Mouse (Mus musculus): Measurements from ENCODE around the gene Olfr747. TPM values are rescaled to one million over a fixed set of nuclear protein-coding genes. Genes with fewer than 3 reads are reported as not detected.
"Not testable (repeated sequence)": the region's sequence is repeated elsewhere in the genome, so short reads cannot be mapped to it uniquely, and the experiment has no call there.

The Olfr747 gene
- not detected in 2 replicates for polyA plus RNA-seq (2016; fragmentation: Nextera tagmentation; extraction: Ambion mirVana)

- Histone ChIP-seq H3K27ac (no peak within 1 kb of the TSS), H3K36me3 (no peaks in the 10 kb centered on the region), H3K4me2 (no peak within 1 kb of the TSS), H3K9me3 (no peaks in the 10 kb centered on the region), H3K9ac (replicated peaks) (no peak within 1 kb of the TSS), H3K4me1 (replicated peaks) (no peaks in the 10 kb centered on the region), H3K4me3 (replicated peaks) (no peak within 1 kb of the TSS), H3K27me3 (no peaks in the 10 kb centered on the region)
- ATAC-seq (ENCODE audit: insufficient number of reproducible peaks, insufficient read depth, low FRiP score, low TSS enrichment, low read depth), result no peak
- 85% methylated on average over 3 of the region's 3 CpGs for WGBS
Measured at GRCm38 (mm10) chr14:50693106-50693505, at the start of gene Olfr747. Gene Olfr747 (minus strand): TSS chr14:50693206.

- Histone ChIP-seq H3K27me3 (no peaks in the 10 kb centered on the region), H3K4me2 (no peak overlapping the region), H3K4me1 (replicated peaks) (no peaks in the 10 kb centered on the region), H3K36me3 (no peaks in the 10 kb centered on the region), H3K9ac (replicated peaks) (no peak overlapping the region), H3K9me3 (no peaks in the 10 kb centered on the region), H3K4me3 (replicated peaks) (no peak overlapping the region), H3K27ac (no peak overlapping the region)
- WGBS, result 65% methylated on average over 2 of the region's 2 CpGs
- no peak for ATAC-seq (ENCODE audit: insufficient number of reproducible peaks, insufficient read depth, low FRiP score, low TSS enrichment, low read depth)
Measured at GRCm38 (mm10) chr14:50741584-50741983, 48.6 kb upstream of the Olfr747 start.

- H3K4me1 ChIP-seq (replicated peaks), result no peaks in the 10 kb centered on the region
- no peak for ATAC-seq (ENCODE audit: insufficient number of reproducible peaks, insufficient read depth, low FRiP score, low TSS enrichment, low read depth)
- WGBS, result 71% methylated on average over 2 of the region's 2 CpGs
Measured at GRCm38 (mm10) chr14:50740334-50740733, 47.3 kb upstream of the Olfr747 start.

GRCm38 (mm10) chr14:50722371-50722770 lies 29.4 kb upstream of the Olfr747 start:
- not testable (repeated sequence) for H3K27ac ChIP-seq; H3K4me1 ChIP-seq (replicated peaks); ATAC-seq (ENCODE audit: insufficient number of reproducible peaks, insufficient read depth, low FRiP score, low TSS enrichment, low read depth); H3K4me2 ChIP-seq; H3K9ac ChIP-seq (replicated peaks); H3K27me3 ChIP-seq; H3K4me3 ChIP-seq (replicated peaks); H3K9me3 ChIP-seq; H3K36me3 ChIP-seq
- 75% methylated on average over 3 of the region's 4 CpGs for WGBS

More at GRCm38 (mm10) chr14:50740334-50740733, 47.3 kb upstream of the Olfr747 start:
- H3K27ac ChIP-seq, result no peak overlapping the region
- H3K36me3 ChIP-seq, result no peaks in the 10 kb centered on the region
- no peak overlapping the region for H3K4me2 ChIP-seq
- no peaks in the 10 kb centered on the region for H3K27me3 ChIP-seq
- H3K9me3 ChIP-seq, result no peaks in the 10 kb centered on the region
- no peak overlapping the region for H3K4me3 ChIP-seq (replicated peaks)
- H3K9ac ChIP-seq (replicated peaks), result no peak overlapping the region

- not testable (repeated sequence) for H3K4me1 ChIP-seq (replicated peaks); H3K27ac ChIP-seq; H3K9ac ChIP-seq (replicated peaks); ATAC-seq (ENCODE audit: insufficient number of reproducible peaks, insufficient read depth, low FRiP score, low TSS enrichment, low read depth); H3K36me3 ChIP-seq; H3K9me3 ChIP-seq; H3K4me2 ChIP-seq; H3K27me3 ChIP-seq; H3K4me3 ChIP-seq (replicated peaks)
- 91% methylated on average over 15 of the region's 15 CpGs for WGBS
Measured at GRCm38 (mm10) chr14:50719875-50720274, 26.9 kb upstream of the Olfr747 start.

GRCm38 (mm10) chr14:50707073-50707472 lies 14.1 kb upstream of the Olfr747 start, which contains the start of gene Olfr748:
Gene Olfr748 (plus strand): TSS chr14:50707373.
- WGBS, result 65% methylated on average over 1 of the region's 1 CpGs
- Histone ChIP-seq H3K27me3 (no peaks in the 10 kb centered on the region), H3K4me3 (replicated peaks) (no peak within 1 kb of the TSS), H3K36me3 (no peaks in the 10 kb centered on the region), H3K4me2 (no peak within 1 kb of the TSS), H3K9me3 (no peaks in the 10 kb centered on the region; the same call in 1 of the 2 replicates), H3K9ac (replicated peaks) (no peak within 1 kb of the TSS), H3K27ac (no peak within 1 kb of the TSS), H3K4me1 (replicated peaks) (no peaks in the 10 kb centered on the region)
- no peak for ATAC-seq (ENCODE audit: insufficient number of reproducible peaks, insufficient read depth, low FRiP score, low TSS enrichment, low read depth)

- no peak within 1 kb of the TSS for H3K27ac ChIP-seq
- ATAC-seq (ENCODE audit: insufficient number of reproducible peaks, insufficient read depth, low FRiP score, low TSS enrichment, low read depth), result no peak
- no peaks in the 10 kb centered on the region for H3K4me1 ChIP-seq (replicated peaks)
- no peaks in the 10 kb centered on the region for H3K36me3 ChIP-seq
- no peak within 1 kb of the TSS for H3K4me3 ChIP-seq (replicated peaks)
- no peak within 1 kb of the TSS for H3K4me2 ChIP-seq
- no peaks in the 10 kb centered on the region for H3K27me3 ChIP-seq
- no peak within 1 kb of the TSS for H3K9ac ChIP-seq (replicated peaks)
- H3K9me3 ChIP-seq, result no peaks in the 10 kb centered on the region
Measured at GRCm38 (mm10) chr14:50646783-50647182, 46.2 kb downstream of the Olfr747 start, which contains the start of gene Olfr746. Gene Olfr746 (plus strand): TSS chr14:50647083.

- no peaks in the 10 kb centered on the region for H3K9me3 ChIP-seq
- H3K4me1 ChIP-seq (replicated peaks), result no peaks in the 10 kb centered on the region
- ATAC-seq (ENCODE audit: insufficient number of reproducible peaks, insufficient read depth, low FRiP score, low TSS enrichment, low read depth), result no peak
- H3K36me3 ChIP-seq, result no peaks in the 10 kb centered on the region
- WGBS, result 86% methylated on average over 2 of the region's 2 CpGs
- no peak within 1 kb of the TSS for H3K9ac ChIP-seq (replicated peaks)
- H3K4me2 ChIP-seq, result no peak within 1 kb of the TSS
- H3K4me3 ChIP-seq (replicated peaks), result no peak within 1 kb of the TSS
- H3K27me3 ChIP-seq, result no peaks in the 10 kb centered on the region
- no peak within 1 kb of the TSS for H3K27ac ChIP-seq
Measured at GRCm38 (mm10) chr14:50639088-50639487, 53.9 kb downstream of the Olfr747 start, which contains the start of gene Olfr745. Gene Olfr745 (plus strand): TSS chr14:50639388.

Other genes starting within 250 kb of the Olfr747 start
- gene Olfr740, start 247.7 kb downstream of the Olfr747 start, polyA plus RNA-seq (2016; fragmentation: Nextera tagmentation; extraction: Ambion mirVana), result not detected in 2 replicates
- gene Olfr741, start 220.5 kb downstream of the Olfr747 start, polyA plus RNA-seq (2016; fragmentation: Nextera tagmentation; extraction: Ambion mirVana), result not detected in 2 replicates
- not detected in 2 replicates for gene Olfr742, start 189.6 kb downstream of the Olfr747 start, polyA plus RNA-seq (2016; fragmentation: Nextera tagmentation; extraction: Ambion mirVana)
- not detected in 2 replicates for gene Olfr743, start 171.4 kb downstream of the Olfr747 start, polyA plus RNA-seq (2016; fragmentation: Nextera tagmentation; extraction: Ambion mirVana)
- not detected in 2 replicates for gene Olfr744, start 78.3 kb downstream of the Olfr747 start, polyA plus RNA-seq (2016; fragmentation: Nextera tagmentation; extraction: Ambion mirVana)
- not detected in 2 replicates for gene Olfr745, start 53.8 kb downstream of the Olfr747 start, polyA plus RNA-seq (2016; fragmentation: Nextera tagmentation; extraction: Ambion mirVana)
- not detected in 2 replicates for gene Olfr746, start 46.1 kb downstream of the Olfr747 start, polyA plus RNA-seq (2016; fragmentation: Nextera tagmentation; extraction: Ambion mirVana)
- gene Olfr748, start 14.2 kb upstream of the Olfr747 start, polyA plus RNA-seq (2016; fragmentation: Nextera tagmentation; extraction: Ambion mirVana), result not detected in 2 replicates
- gene Olfr749, start 51.9 kb upstream of the Olfr747 start, polyA plus RNA-seq (2016; fragmentation: Nextera tagmentation; extraction: Ambion mirVana), result not detected in 2 replicates
- 91.3 and 101 TPM in 2 replicates for gene Ttc5, start 92.3 kb upstream of the Olfr747 start, polyA plus RNA-seq (2016; fragmentation: Nextera tagmentation; extraction: Ambion mirVana)
- gene Ccnb1ip1, start 114.5 kb upstream of the Olfr747 start, polyA plus RNA-seq (2016; fragmentation: Nextera tagmentation; extraction: Ambion mirVana), result not detected in 2 replicates
- gene Parp2, start 114.6 kb upstream of the Olfr747 start, polyA plus RNA-seq (2016; fragmentation: Nextera tagmentation; extraction: Ambion mirVana), result 60.3 and 64.2 TPM in 2 replicates
- 5.5 and 7.4 TPM in 2 replicates for gene Tep1, start 177.4 kb upstream of the Olfr747 start, polyA plus RNA-seq (2016; fragmentation: Nextera tagmentation; extraction: Ambion mirVana)
- gene Klhl33, start 204.3 kb upstream of the Olfr747 start, polyA plus RNA-seq (2016; fragmentation: Nextera tagmentation; extraction: Ambion mirVana), result 0.11 TPM in 1 of 2 replicates, not detected in the other
- gene Osgep, start 231.7 kb upstream of the Olfr747 start, polyA plus RNA-seq (2016; fragmentation: Nextera tagmentation; extraction: Ambion mirVana), result 168 and 171 TPM in 2 replicates
- gene Apex1, start 231.8 kb upstream of the Olfr747 start, polyA plus RNA-seq (2016; fragmentation: Nextera tagmentation; extraction: Ambion mirVana), result 350 and 374 TPM in 2 replicates
- gene Pip4p1, start 237.7 kb upstream of the Olfr747 start, polyA plus RNA-seq (2016; fragmentation: Nextera tagmentation; extraction: Ambion mirVana), result 58.7 and 59.1 TPM in 2 replicates
- 61.5 and 67.2 TPM in 2 replicates for gene Pnp, start 237.9 kb upstream of the Olfr747 start, polyA plus RNA-seq (2016; fragmentation: Nextera tagmentation; extraction: Ambion mirVana)

Measured in limb, embryonic 12.5 days (tissue).